Mouse (Mus musculus) neural tube, postnatal 0 days (tissue): ENCODE results near the gene Taar8a. TPM values are rescaled to one million over a fixed set of nuclear protein-coding genes. Genes with fewer than 3 reads are reported as not detected.

Source experiments
- polyA plus RNA-seq: library from polyadenylated mRNA; unstranded; fragments of >200 nt; fragmentation: Nextera tagmentation; extraction: Ambion mirVana; gene quantifications from 2 replicates; pipeline ENCODE4 v1.2.1, GENCODE M21; 2015

Taar8a gene
- polyA plus RNA-seq: not detected in 2 replicates

DNA sequence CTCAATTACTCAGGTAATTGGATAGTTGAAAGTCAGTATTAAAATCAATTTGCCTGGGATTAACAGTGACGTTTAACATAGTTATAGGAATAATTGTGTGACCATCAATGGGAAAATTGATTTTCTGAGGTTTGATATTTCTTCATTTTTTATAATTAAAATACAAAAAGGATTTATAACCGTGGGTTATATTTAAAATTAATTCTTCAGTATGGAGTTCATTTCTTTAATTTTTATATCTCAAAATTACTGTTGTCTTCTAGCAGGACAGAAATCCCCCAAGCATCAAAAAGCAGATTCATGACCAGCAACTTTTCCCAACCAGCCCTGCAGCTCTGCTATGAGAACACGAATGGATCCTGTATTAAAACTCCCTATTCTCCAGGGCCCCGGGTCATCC, at the start of gene Taar8a:
Taar8a (plus strand) TSS at position 301 of the 400 bp plus-strand sequence.

DNA sequence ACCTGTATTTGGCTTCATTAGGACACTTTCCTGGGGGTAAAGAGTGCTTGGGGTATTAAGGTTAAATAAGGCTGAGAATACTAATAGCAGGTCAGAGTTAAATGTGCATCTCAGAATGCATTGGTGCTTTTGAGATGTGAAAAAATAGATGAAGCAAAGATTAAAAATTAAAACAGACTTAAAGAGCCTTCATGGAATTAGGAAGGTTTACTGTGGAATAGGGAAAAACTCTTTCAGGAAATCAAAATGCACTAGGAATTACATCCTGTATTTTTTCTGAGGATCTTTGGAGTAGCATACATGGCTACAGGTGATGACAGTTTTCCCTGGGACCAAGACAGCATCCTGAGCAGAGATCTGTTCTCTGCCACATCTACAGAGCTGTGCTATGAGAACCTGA, 49.4 kb upstream of the Taar8a start, which contains the start of gene Taar7d:
Taar7d (plus strand) TSS at position 301 of the 400 bp plus-strand sequence.

DNA sequence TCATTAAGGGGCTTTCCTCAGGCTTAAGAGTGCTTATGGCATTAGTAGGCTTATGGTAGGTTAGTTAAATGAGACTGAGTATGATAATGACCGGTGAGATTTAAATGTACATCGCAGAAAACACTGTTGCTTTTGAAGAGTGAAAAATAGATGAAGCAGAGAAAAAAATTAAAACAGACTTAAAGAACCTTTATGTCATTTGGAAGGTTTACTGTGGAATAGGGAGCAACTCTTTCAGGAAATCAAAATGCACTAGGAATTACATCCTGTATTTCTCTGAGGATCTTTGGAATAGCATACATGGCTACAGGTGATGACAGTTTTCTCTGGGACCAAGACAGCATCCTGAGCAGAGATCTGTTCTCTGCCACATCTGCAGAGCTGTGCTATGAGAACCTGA, 39.0 kb upstream of the Taar8a start, which contains the start of gene Taar7e:
Taar7e (plus strand) TSS at position 301 of the 400 bp plus-strand sequence.

DNA sequence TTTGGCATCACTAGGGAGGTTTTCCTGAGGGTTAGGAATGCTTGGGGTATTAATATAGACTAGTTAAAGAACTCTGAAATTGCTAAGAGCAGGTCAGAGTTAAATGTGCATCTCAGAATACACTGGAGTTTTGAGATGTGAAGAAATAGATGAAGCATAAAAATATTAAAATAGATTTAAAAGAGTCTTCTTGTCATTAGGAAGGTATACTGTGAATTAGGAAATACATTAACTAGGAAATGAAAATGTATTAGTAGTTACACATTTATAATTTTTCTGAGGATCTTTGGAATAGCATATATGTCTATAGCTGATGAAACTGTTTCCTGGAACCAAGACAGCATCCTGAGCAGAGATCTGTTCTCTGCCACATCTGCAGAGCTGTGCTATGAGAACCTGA, 27.1 kb upstream of the Taar8a start, which contains the start of gene Taar7f:
Taar7f (plus strand) TSS at position 301 of the 400 bp plus-strand sequence.

DNA sequence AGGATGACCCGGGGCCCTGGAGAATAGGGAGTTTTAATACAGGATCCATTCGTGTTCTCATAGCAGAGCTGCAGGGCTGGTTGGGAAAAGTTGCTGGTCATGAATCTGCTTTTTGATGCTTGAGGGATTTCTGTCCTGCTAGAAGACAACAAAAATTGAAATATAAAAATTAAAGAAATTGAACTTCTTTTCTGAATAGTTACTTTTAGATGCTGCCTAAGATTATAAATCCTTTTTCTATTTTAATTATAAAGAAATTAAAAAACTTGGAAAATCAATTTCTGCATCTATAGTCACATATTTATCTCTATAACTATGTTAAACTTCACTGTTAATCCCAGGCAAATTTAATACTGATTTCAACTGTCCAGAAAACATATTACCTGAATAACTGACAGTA, 15.9 kb downstream of the Taar8a start, which contains the start of gene Taar8b:
Taar8b (minus strand) TSS at position 101 of the 400 bp plus-strand sequence.

GRCm38 (mm10) chr10:24101812-24102211, 25.5 kb downstream of the Taar8a start, which contains the start of gene Taar8c:
Gene Taar8c, minus strand, starts transcription at chr10:24101912.

GRCm38 (mm10) chr10:24109434-24109833, 33.1 kb downstream of the Taar8a start, which contains the start of gene Taar9:
Gene Taar9, minus strand, starts transcription at chr10:24109534.

Other genes with a start within 250 kb of the Taar8a start
- 0.08 TPM in 1 of 2 replicates, not detected in the other for gene Vnn3, start 225.0 kb upstream of the Taar8a start, polyA plus RNA-seq
- 0.48 and 1.0 TPM in 2 replicates for gene Vnn1, start 181.8 kb upstream of the Taar8a start, polyA plus RNA-seq
- gene Taar1, start 156.1 kb upstream of the Taar8a start, polyA plus RNA-seq: not detected in 2 replicates
- 0.25 TPM in 1 of 2 replicates, not detected in the other for gene Taar2, start 137.9 kb upstream of the Taar8a start, polyA plus RNA-seq
- not detected in 2 replicates for gene Taar3, start 126.9 kb upstream of the Taar8a start, polyA plus RNA-seq
- 0.19 TPM in 1 of 2 replicates, not detected in the other for gene Taar4, start 116.0 kb upstream of the Taar8a start, polyA plus RNA-seq
- gene Taar5, start 105.8 kb upstream of the Taar8a start, polyA plus RNA-seq: 0.15 TPM in 1 of 2 replicates, not detected in the other
- not detected in 2 replicates for gene Taar6, start 90.9 kb upstream of the Taar8a start, polyA plus RNA-seq
- not detected in 2 replicates for gene Taar7a, start 83.0 kb upstream of the Taar8a start, polyA plus RNA-seq
- not detected in 2 replicates for gene Taar7b, start 76.6 kb upstream of the Taar8a start, polyA plus RNA-seq
- not detected in 2 replicates for gene Taar7d, start 49.3 kb upstream of the Taar8a start, polyA plus RNA-seq
- not detected in 2 replicates for gene Taar7e, start 38.9 kb upstream of the Taar8a start, polyA plus RNA-seq
- not detected in 2 replicates for gene Taar7f, start 27.0 kb upstream of the Taar8a start, polyA plus RNA-seq
- not detected in 2 replicates for gene Taar8b, start 15.8 kb downstream of the Taar8a start, polyA plus RNA-seq
- not detected in 2 replicates for gene Taar8c, start 25.4 kb downstream of the Taar8a start, polyA plus RNA-seq
- gene Taar9, start 33.0 kb downstream of the Taar8a start, polyA plus RNA-seq: not detected in 2 replicates
- gene Stx7, start 72.8 kb downstream of the Taar8a start, polyA plus RNA-seq: 272 and 281 TPM in 2 replicates
- gene Moxd1, start 147.0 kb downstream of the Taar8a start, polyA plus RNA-seq: 4.5 and 4.6 TPM in 2 replicates